In the genomic region with DNA sequence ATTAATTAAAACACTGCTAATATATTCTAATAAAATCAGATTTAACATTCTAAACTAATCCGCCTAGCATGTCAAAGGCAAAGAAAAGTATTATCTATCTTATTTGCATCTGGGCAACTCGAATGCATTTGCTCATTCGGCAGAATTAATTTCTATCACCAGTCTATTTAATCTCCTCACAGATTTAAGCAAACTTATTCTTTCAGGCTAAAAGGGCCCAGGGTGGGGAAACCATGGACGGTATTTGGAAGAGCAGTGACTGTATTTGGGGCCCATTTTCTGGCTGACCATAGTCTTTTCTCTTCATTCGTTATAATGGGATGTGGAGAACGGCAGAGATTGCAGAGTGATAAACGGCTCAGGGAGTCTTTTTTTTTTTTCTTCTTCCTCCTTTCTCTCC, we compare ENCODE assay signal across 10 mouse cellular contexts.
A peak's percentile ranks its signal among the peaks of the same experiment; 100 is the strongest.
DNase-seq lines count a peak whose midpoint lies in the region; ATAC-seq and TF ChIP-seq lines count a peak whose summit lies in the region.
"Had no signal": no experiment of that assay in that cellular context is flagged by ENCODE, and none has a peak within 500 bp of the region (broad histone marks: within the 10 kb centered on the region; RNA-seq: fewer than 3 reads in every experiment).

No protein-coding gene starts in this region.

- no peak for ATAC-seq in kidney, postnatal 0 days (replicated peaks; ENCODE audit: low FRiP score, low read depth)
- ATAC-seq in embryonic facial prominence, embryonic 14.5 days (ENCODE audit: low read depth): no peak
- ATAC-seq in hindbrain, embryonic 16.5 days: no peak
- no peak for ATAC-seq in neural tube, embryonic 12.5 days (ENCODE audit: low FRiP score, low read depth)

- H3K4me3 ChIP-seq in kidney, postnatal 0 days (replicated peaks; ENCODE audit: low read depth, low read length): no peak overlapping the region
- H3K4me3 ChIP-seq in embryonic facial prominence, embryonic 14.5 days (ENCODE audit: low read depth, low read length): peak overlapping the region; percentile 77
- H3K4me3 ChIP-seq in hindbrain, embryonic 16.5 days (ENCODE audit: low read length): peak overlapping the region; percentile 48
- peak overlapping the region; percentile 34 for H3K4me3 ChIP-seq in neural tube, embryonic 12.5 days
- H3K4me3 ChIP-seq: heart, adult 2 months had no signal

- intact Hi-C loops in gastrocnemius, postnatal 14 days (cut with DNase I; ENCODE audit: low total_unique reads): no loop called here
- intact Hi-C loops in left cerebral cortex, postnatal 36 days (cut with DNase I): no loop called here

- H3K4me1 ChIP-seq in kidney, postnatal 0 days (replicated peaks; ENCODE audit: insufficient read depth, low read length): peaks cover 3% of the 10 kb centered on the region; the same call in 1 of the 2 replicates
- peaks cover 28% of the 10 kb centered on the region for H3K4me1 ChIP-seq in embryonic facial prominence, embryonic 14.5 days (ENCODE audit: control insufficient read depth, insufficient read depth, low read length)
- peaks cover 17% of the 10 kb centered on the region for H3K4me1 ChIP-seq in hindbrain, embryonic 16.5 days (ENCODE audit: control insufficient read depth, insufficient read depth, low read depth, low read length)
- H3K4me1 ChIP-seq in neural tube, embryonic 12.5 days: peaks cover 32% of the 10 kb centered on the region

- DNase-seq in kidney, postnatal 0 days (ENCODE audit: low spot score): no peak
- DNase-seq in kidney, postnatal 36 days: no peak
- DNase-seq in embryonic facial prominence, embryonic 14.5 days (ENCODE audit: low spot score): no peak
- DNase-seq in testis, postnatal 14 days (ENCODE audit: low spot score): no peak
- DNase-seq in gastrocnemius, postnatal 14 days: no peak
- DNase-seq in left cerebral cortex, postnatal 36 days (ENCODE audit: low spot score in 2 of 2): no peak
- DNase-seq: left cerebral cortex, postnatal 4 days had no signal

- TF ChIP-seq CTCF in kidney, postnatal 0 days (IDR thresholded peaks at IDR 0.05; ENCODE audit: low read depth): no peak

- no peak overlapping the region for H3K9ac ChIP-seq in kidney, postnatal 0 days (ENCODE audit: low read depth, low read length)
- peak overlapping the region; percentile 96 for H3K9ac ChIP-seq in embryonic facial prominence, embryonic 14.5 days (ENCODE audit: low read depth, low read length)
- peak overlapping the region; percentile 75 for H3K9ac ChIP-seq in hindbrain, embryonic 16.5 days (ENCODE audit: low read depth, low read length)
- peak overlapping the region; percentile 69 for H3K9ac ChIP-seq in neural tube, embryonic 12.5 days

- H3K4me2 ChIP-seq in kidney, postnatal 0 days (ENCODE audit: low read length): peak overlapping the region; percentile 35; the same call in 1 of the 2 replicates
- H3K4me2 ChIP-seq in embryonic facial prominence, embryonic 14.5 days (ENCODE audit: low read depth, low read length): peak overlapping the region; percentile 73
- peak overlapping the region; percentile 58 for H3K4me2 ChIP-seq in hindbrain, embryonic 16.5 days (ENCODE audit: low read length)
- peak overlapping the region; percentile 57 for H3K4me2 ChIP-seq in neural tube, embryonic 12.5 days (replicated peaks)

- H3K36me3 ChIP-seq in kidney, postnatal 0 days (ENCODE audit: insufficient read depth, low read length): no peaks in the 10 kb centered on the region
- peaks cover 42% of the 10 kb centered on the region for H3K36me3 ChIP-seq in embryonic facial prominence, embryonic 14.5 days (ENCODE audit: control insufficient read depth, insufficient read depth, low read length)
- no peaks in the 10 kb centered on the region; the same call in 1 of the 2 replicates for H3K36me3 ChIP-seq in hindbrain, embryonic 16.5 days (ENCODE audit: control insufficient read depth, insufficient read depth, low read length)
- peaks cover 35% of the 10 kb centered on the region for H3K36me3 ChIP-seq in neural tube, embryonic 12.5 days

- no peaks in the 10 kb centered on the region for H3K9me3 ChIP-seq in kidney, postnatal 0 days (replicated peaks; ENCODE audit: low read length)
- no peaks in the 10 kb centered on the region for H3K9me3 ChIP-seq in embryonic facial prominence, embryonic 14.5 days (ENCODE audit: control insufficient read depth, low read length)
- no peaks in the 10 kb centered on the region for H3K9me3 ChIP-seq in hindbrain, embryonic 16.5 days (ENCODE audit: control insufficient read depth, low read length)
- H3K9me3 ChIP-seq in neural tube, embryonic 12.5 days: no peaks in the 10 kb centered on the region

- H3K27ac ChIP-seq in kidney, postnatal 0 days: no peak overlapping the region
- H3K27ac ChIP-seq in embryonic facial prominence, embryonic 14.5 days (replicated peaks; ENCODE audit: low read depth, low read length): peak overlapping the region; percentile 100
- peak overlapping the region; percentile 90 for H3K27ac ChIP-seq in hindbrain, embryonic 16.5 days (ENCODE audit: low read depth, low read length)
- H3K27ac ChIP-seq in neural tube, embryonic 12.5 days: peak overlapping the region; percentile 50; the same call in 1 of the 2 replicates

- H3K27me3 ChIP-seq in kidney, postnatal 0 days (ENCODE audit: insufficient read depth, low read length): no peaks in the 10 kb centered on the region
- no peaks in the 10 kb centered on the region for H3K27me3 ChIP-seq in embryonic facial prominence, embryonic 14.5 days (replicated peaks; ENCODE audit: control insufficient read depth, insufficient read depth, low read length)
- H3K27me3 ChIP-seq in hindbrain, embryonic 16.5 days (replicated peaks; ENCODE audit: control insufficient read depth, insufficient read depth, low read length): no peaks in the 10 kb centered on the region
- H3K27me3 ChIP-seq in neural tube, embryonic 12.5 days (replicated peaks): no peaks in the 10 kb centered on the region

- 59% methylated on average over 7 of the region's 7 CpGs for WGBS in kidney, postnatal 0 days
- 10% methylated on average over 7 of the region's 7 CpGs for WGBS in embryonic facial prominence, embryonic 14.5 days
- WGBS in hindbrain, embryonic 16.5 days: 10% methylated on average over 7 of the region's 7 CpGs
- 33% methylated on average over 7 of the region's 7 CpGs for WGBS in neural tube, embryonic 12.5 days
